Mouse (Mus musculus) kidney, embryonic 15.5 days (tissue): ENCODE results near the gene Cdca5. TPM values are rescaled to one million over a fixed set of nuclear protein-coding genes. Genes with fewer than 3 reads are reported as not detected.

ENCODE experiments used
- ATAC-seq: fragments of 200-750 bp; cut with Nextera tagmentation; replicated peaks from 2 replicates; pipeline ENCODE4 v1.8.0; 2017; ENCODE audit warnings: moderate TSS enrichment; ENCODE audit not compliant: low FRiP score
- H3K27ac ChIP-seq: fragments of 300-500 bp; sonication (generic); 2 replicates; pipeline ENCODE4 v1.5.1; 2015; ENCODE audit warnings: mild to moderate bottlenecking, inconsistent platforms
- H3K27me3 ChIP-seq: fragments of 300-500 bp; sonication (generic); 2 replicates; pipeline ENCODE4 v1.6.1; 2015; ENCODE audit warnings: inconsistent platforms
- H3K36me3 ChIP-seq: fragments of 300-500 bp; sonication (generic); 2 replicates; pipeline ENCODE4 v1.6.1; 2015; ENCODE audit warnings: inconsistent platforms
- H3K4me1 ChIP-seq: fragments of 300-500 bp; sonication (generic); 2 replicates; pipeline ENCODE4 v1.6.1; 2015; ENCODE audit warnings: inconsistent platforms
- H3K4me2 ChIP-seq: fragments of 300-500 bp; sonication (generic); 2 replicates; pipeline ENCODE4 v1.6.1; 2015; ENCODE audit warnings: moderate library complexity, mild to moderate bottlenecking, inconsistent platforms
- H3K4me3 ChIP-seq: fragments of 300-500 bp; sonication (generic); replicated peaks from 2 replicates; pipeline ENCODE4 v1.5.1; 2015; ENCODE audit warnings: mild to moderate bottlenecking, inconsistent platforms
- H3K9ac ChIP-seq: fragments of 300-500 bp; sonication (generic); 2 replicates; pipeline ENCODE4 v1.6.1; 2015; ENCODE audit warnings: mild to moderate bottlenecking, inconsistent platforms
- H3K9me3 ChIP-seq: fragments of 300-500 bp; sonication (generic); replicated peaks from 2 replicates; pipeline ENCODE4 v1.6.1; 2016; ENCODE audit warnings: inconsistent platforms
- WGBS: fragments of 180-500 bp; shearing (Covaris S2); methylation state at CpG from one replicate; pipeline ENCODE4 v1.1.7; 2015; ENCODE audit warnings: mixed read lengths; 5-methylcytosine and 5-hydroxymethylcytosine counted together
- microRNA-seq: library from miRNA; unstranded; fragments of <30 nt; microRNA quantifications from one replicate; pipeline ENCODE4, GENCODE M21; 2016
- polyA plus RNA-seq: library from polyadenylated mRNA; unstranded; fragments of >200 nt; fragmentation: Nextera tagmentation; extraction: Ambion mirVana; gene quantifications from 2 replicates; pipeline ENCODE4 v1.2.1, GENCODE M21; 2015

Cdca5 gene
- polyA plus RNA-seq, 1 experiment from 2014 or later = 45.8 TPM

DNA sequence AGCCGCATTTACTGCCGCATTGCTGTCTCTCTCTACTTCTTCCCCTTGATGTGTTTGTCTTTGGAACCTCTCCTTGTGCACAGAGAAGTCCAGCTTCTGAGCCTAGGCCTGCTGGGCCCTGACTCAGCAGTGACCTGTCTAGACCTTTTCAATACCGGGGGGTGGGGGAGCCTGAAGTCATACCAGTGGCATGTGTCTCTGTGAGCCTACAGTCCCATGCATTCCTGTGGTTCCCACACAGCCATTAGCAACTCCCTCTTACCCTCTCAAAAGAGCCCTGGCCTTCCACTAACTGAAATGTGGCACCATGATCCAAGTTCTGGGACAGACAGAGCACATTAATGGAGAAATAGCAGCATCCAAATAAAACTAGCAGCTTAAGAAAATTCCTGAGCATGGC, 51.6 kb downstream of the Cdca5 start:
- 79% methylated on average over 3 of the region's 3 CpGs for WGBS
- H3K36me3 ChIP-seq = peaks cover 40% of the 10 kb centered on the region
- no peaks in the 10 kb centered on the region for H3K9me3 ChIP-seq
- H3K27me3 ChIP-seq = no peaks in the 10 kb centered on the region
- H3K4me3 ChIP-seq = no peak overlapping the region
- no peak overlapping the region for H3K27ac ChIP-seq
- no peak for ATAC-seq
- H3K4me1 ChIP-seq = peaks cover 12% of the 10 kb centered on the region
- H3K4me2 ChIP-seq = no peak overlapping the region
- no peak overlapping the region for H3K9ac ChIP-seq

- Histone ChIP-seq H3K9ac (peak overlapping the region; percentile 78; the same call in 1 of the 2 replicates), H3K4me2 (peak overlapping the region; percentile 77), H3K27ac (no peak overlapping the region), H3K4me3 (peak overlapping the region; percentile 71), H3K9me3 (0 out of 2 replicates have a peak, but pooled peaks cover 2% of the 10 kb centered on the region), H3K4me1 (peaks cover 16% of the 10 kb centered on the region), H3K27me3 (no peaks in the 10 kb centered on the region), H3K36me3 (peaks cover 32% of the 10 kb centered on the region)
- no peak for ATAC-seq
- WGBS = 93% methylated on average over 6 of the region's 6 CpGs
These were observed 54.9 kb downstream of the Cdca5 start for GRCm38 (mm10) chr19:6139701-6140100.

DNA sequence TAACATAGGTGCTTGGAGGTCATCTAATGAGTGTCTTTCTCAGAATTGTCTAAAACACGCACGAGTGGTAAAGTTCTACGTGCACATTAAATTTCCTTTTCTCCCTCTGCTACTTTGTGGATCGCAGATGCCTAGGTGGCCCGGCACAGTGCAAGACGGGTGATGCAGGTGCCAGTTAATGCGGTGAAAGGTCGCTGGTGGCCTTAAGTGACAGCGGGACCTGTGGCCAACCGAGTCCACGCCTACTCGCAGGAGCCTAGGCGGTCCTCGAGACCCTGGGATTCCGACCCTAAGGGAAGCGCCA, 55.5 kb downstream of the Cdca5 start:
- H3K4me2 ChIP-seq = peak overlapping the region; percentile 77
- H3K27ac ChIP-seq = peak overlapping the region; percentile 94
- ATAC-seq = no peak
- H3K27me3 ChIP-seq = no peaks in the 10 kb centered on the region
- peaks cover 26% of the 10 kb centered on the region for H3K36me3 ChIP-seq
- 4% methylated on average over 16 of the region's 16 CpGs for WGBS
- peaks cover 16% of the 10 kb centered on the region for H3K4me1 ChIP-seq
- H3K9me3 ChIP-seq = 0 out of 2 replicates have a peak, but pooled peaks cover 2% of the 10 kb centered on the region
- H3K4me3 ChIP-seq = peak overlapping the region; percentile 71
- H3K9ac ChIP-seq = peak overlapping the region; percentile 78

- H3K9me3 ChIP-seq = 0 out of 2 replicates have a peak, but pooled peaks cover 2% of the 10 kb centered on the region
- peaks cover 16% of the 10 kb centered on the region for H3K4me1 ChIP-seq
- under 1% methylated on average over 67 of the region's 68 CpGs for WGBS
- peak within 1 kb of the TSS; percentile 77 for H3K4me2 ChIP-seq
- peak; percentile 94 for ATAC-seq
- H3K4me3 ChIP-seq = peak within 1 kb of the TSS; percentile 71
- H3K27ac ChIP-seq = peak within 1 kb of the TSS; percentile 94
- peaks cover 20% of the 10 kb centered on the region for H3K36me3 ChIP-seq
- peak within 1 kb of the TSS; percentile 78 for H3K9ac ChIP-seq
- no peaks in the 10 kb centered on the region for H3K27me3 ChIP-seq
These were observed 56.1 kb downstream of the Cdca5 start, which contains the start of gene Batf2 for GRCm38 (mm10) chr19:6140678-6141393. Batf2 (plus strand) TSS chr19:6140983.

DNA sequence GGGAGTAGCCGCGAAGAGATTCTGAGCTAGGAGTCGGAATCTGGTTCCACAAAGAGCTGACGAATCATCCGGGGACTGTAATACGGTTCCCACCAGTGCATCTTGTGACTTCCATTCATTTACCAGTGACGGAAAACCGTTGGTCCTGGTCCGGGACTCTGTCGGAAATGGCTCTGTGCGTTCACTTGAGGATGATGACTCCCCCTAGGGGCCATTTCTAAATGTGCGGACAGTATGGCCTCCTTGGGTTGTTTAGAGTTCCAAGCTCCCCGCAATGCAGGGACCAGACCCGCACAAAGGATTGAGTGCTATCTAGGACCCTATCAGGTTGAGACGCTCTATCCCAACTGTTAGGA, 56.6 kb downstream of the Cdca5 start, which contains the start of gene Arl2:
Gene Arl2 (minus strand): TSS at position 155 of the 356 bp plus-strand sequence.
- H3K4me2 ChIP-seq = peak within 1 kb of the TSS; percentile 77
- ATAC-seq = peak; percentile 72
- no peaks in the 10 kb centered on the region for H3K27me3 ChIP-seq
- peak within 1 kb of the TSS; percentile 71 for H3K4me3 ChIP-seq
- H3K9ac ChIP-seq = peak within 1 kb of the TSS; percentile 78
- H3K27ac ChIP-seq = peak within 1 kb of the TSS; percentile 94
- H3K36me3 ChIP-seq = peaks cover 15% of the 10 kb centered on the region
- 0 out of 2 replicates have a peak, but pooled peaks cover 2% of the 10 kb centered on the region for H3K9me3 ChIP-seq
- peaks cover 16% of the 10 kb centered on the region for H3K4me1 ChIP-seq
- under 1% methylated on average over 15 of the region's 15 CpGs for WGBS

Small RNA genes within 50 kb of the gene (microRNA-seq; reads per million reads assigned to microRNA genes)
- 1.2 reads per million for gene Mir6988

Other genes with a start within 250 kb of the Cdca5 start
- gene Frmd8, start 209.7 kb upstream of the Cdca5 start, polyA plus RNA-seq = 40.2 and 43.1 TPM in 2 replicates
- gene Slc25a45, start 207.2 kb upstream of the Cdca5 start, polyA plus RNA-seq = 8.1 and 8.5 TPM in 2 replicates
- 4.2 and 4.7 TPM in 2 replicates for gene Tigd3, start 190.8 kb upstream of the Cdca5 start, polyA plus RNA-seq
- 166 and 178 TPM in 2 replicates for gene Dpf2, start 172.0 kb upstream of the Cdca5 start, polyA plus RNA-seq
- 13.4 and 15.5 TPM in 2 replicates for gene Cdc42ep2, start 160.2 kb upstream of the Cdca5 start, polyA plus RNA-seq
- 75.3 and 83.2 TPM in 2 replicates for gene Pola2, start 120.8 kb upstream of the Cdca5 start, polyA plus RNA-seq
- gene Slc22a20, start 98.8 kb upstream of the Cdca5 start, polyA plus RNA-seq = not detected in 2 replicates
- gene Capn1, start 69.1 kb upstream of the Cdca5 start, polyA plus RNA-seq = 8.4 and 11.1 TPM in 2 replicates
- gene Syvn1, start 38.4 kb upstream of the Cdca5 start, polyA plus RNA-seq = 35.6 and 38.5 TPM in 2 replicates
- gene Mrpl49, start 27.2 kb upstream of the Cdca5 start, polyA plus RNA-seq = 77.9 and 81.6 TPM in 2 replicates
- gene Fau, start 27.1 kb upstream of the Cdca5 start, polyA plus RNA-seq = 741 and 838 TPM in 2 replicates
- gene Znhit2, start 23.8 kb upstream of the Cdca5 start, polyA plus RNA-seq = 33.0 and 33.2 TPM in 2 replicates
- gene Tm7sf2, start 16.6 kb upstream of the Cdca5 start, polyA plus RNA-seq = 23.6 and 24.9 TPM in 2 replicates
- 70.3 and 78.5 TPM in 2 replicates for gene Vps51, start 7.8 kb upstream of the Cdca5 start, polyA plus RNA-seq
- gene Tmem262, start 5.0 kb upstream of the Cdca5 start, polyA plus RNA-seq = not detected in 2 replicates
- 1.6 and 2.0 TPM in 2 replicates for gene Gm28374, start 2.7 kb upstream of the Cdca5 start, polyA plus RNA-seq
- gene Zfpl1, start within 50 bp of the Cdca5 start, polyA plus RNA-seq = 73.7 and 79.5 TPM in 2 replicates
- gene AC131692.1, start 9.4 kb downstream of the Cdca5 start, polyA plus RNA-seq = 0.34 and 0.55 TPM in 2 replicates
- 0.51 and 0.54 TPM in 2 replicates for gene Naaladl1, start 20.8 kb downstream of the Cdca5 start, polyA plus RNA-seq
- gene Sac3d1, start 33.7 kb downstream of the Cdca5 start, polyA plus RNA-seq = 44.0 and 47.2 TPM in 2 replicates
- 32.3 and 34.2 TPM in 2 replicates for gene Snx15, start 43.3 kb downstream of the Cdca5 start, polyA plus RNA-seq
- gene Batf2, start 56.0 kb downstream of the Cdca5 start, polyA plus RNA-seq = 0.52 and 0.54 TPM in 2 replicates
- 103 and 113 TPM in 2 replicates for gene Arl2, start 56.6 kb downstream of the Cdca5 start, polyA plus RNA-seq
- gene Majin, start 99.4 kb downstream of the Cdca5 start, polyA plus RNA-seq = not detected in 2 replicates
- 0.39 and 0.74 TPM in 2 replicates for gene Gpha2, start 141.4 kb downstream of the Cdca5 start, polyA plus RNA-seq
- gene Ppp2r5b, start 150.9 kb downstream of the Cdca5 start, polyA plus RNA-seq = 22.9 and 27.6 TPM in 2 replicates
- gene Atg2a, start 156.7 kb downstream of the Cdca5 start, polyA plus RNA-seq = 9.8 and 12.1 TPM in 2 replicates
- gene Ehd1, start 191.7 kb downstream of the Cdca5 start, polyA plus RNA-seq = 67.8 and 81.8 TPM in 2 replicates
- 0.78 and 1.0 TPM in 2 replicates for gene Cdc42bpg, start 221.5 kb downstream of the Cdca5 start, polyA plus RNA-seq
- gene Men1, start 250.0 kb downstream of the Cdca5 start, polyA plus RNA-seq = 82.1 and 91.8 TPM in 2 replicates